Mouse (Mus musculus) ES-Bruce4 (cell line): ENCODE data around the gene Prr5l. TPM values are rescaled to one million over a fixed set of nuclear protein-coding genes. Genes with fewer than 3 reads are reported as not detected.

ENCODE experiments used
- H3K27ac ChIP-seq: 2 replicates; pipeline ENCODE4 v1.5.1; 2012; ENCODE audit warnings: low read length, inconsistent platforms; ENCODE audit not compliant: insufficient read depth
- H3K27me3 ChIP-seq: 2 replicates; pipeline ENCODE4 v1.6.1; 2012; ENCODE audit warnings: mild to moderate bottlenecking, low read length, inconsistent platforms; ENCODE audit not compliant: control insufficient read depth, poor library complexity, insufficient read depth, severe bottlenecking
- H3K36me3 ChIP-seq: 2 replicates; pipeline ENCODE4 v1.6.1; 2012; ENCODE audit warnings: inconsistent platforms, mild to moderate bottlenecking, low read length, moderate library complexity; ENCODE audit not compliant: control insufficient read depth, poor library complexity, insufficient read depth, severe bottlenecking
- H3K4me1 ChIP-seq: one replicate; pipeline ENCODE4 v1.8.1; 2011; ENCODE audit warnings: low read length; ENCODE audit not compliant: control insufficient read depth, insufficient read depth
- H3K4me3 ChIP-seq: 2 replicates; pipeline ENCODE4 v1.5.1; 2011; ENCODE audit warnings: low read depth, mild to moderate bottlenecking, low read length
- H3K9ac ChIP-seq: 2 replicates; pipeline ENCODE4 v1.6.1; 2012; ENCODE audit warnings: low read depth, mild to moderate bottlenecking, inconsistent platforms; ENCODE audit not compliant: poor library complexity, severe bottlenecking
- H3K9me3 ChIP-seq: replicated peaks from 2 replicates; pipeline ENCODE4 v1.6.1; 2012; ENCODE audit warnings: mild to moderate bottlenecking, low read length, inconsistent platforms; ENCODE audit not compliant: control insufficient read depth, poor library complexity, insufficient read depth, severe bottlenecking
- CTCF ChIP-seq: IDR thresholded peaks from one replicate; pipeline ENCODE4 v1.8.1; 2011; ENCODE audit warnings: low read depth, low read length
- EP300 ChIP-seq: IDR thresholded peaks from 2 replicates; pipeline ENCODE4 v1.6.1; 2011; ENCODE audit warnings: low read depth, low read length; ENCODE audit not compliant: insufficient read depth
- POLR2A ChIP-seq: IDR thresholded peaks from one replicate; pipeline ENCODE4 v1.8.1; 2011; ENCODE audit warnings: low read length; ENCODE audit not compliant: insufficient read depth
- polyA plus RNA-seq: library from polyadenylated mRNA; stranded (reverse); fragments of >200 nt; gene quantifications from 2 replicates; pipeline ENCODE4 v1.2.4, GENCODE M21; 2011; ENCODE audit warnings: low read depth; ENCODE audit not compliant: missing spikeins, insufficient read depth, insufficient read length

Gene Prr5l
- polyA plus RNA-seq, 1 experiment = 28.2 TPM

- Histone ChIP-seq H3K36me3 (no peaks in the 10 kb centered on the region), H3K27ac (no peak overlapping the region), H3K9ac (no peak overlapping the region), H3K9me3 (no peaks in the 10 kb centered on the region), H3K4me1 (no peaks in the 10 kb centered on the region), H3K4me3 (no peak overlapping the region), H3K27me3 (no peaks in the 10 kb centered on the region)
- no peak for TF ChIP-seq CTCF
- TF ChIP-seq EP300 = no peak
- TF ChIP-seq POLR2A = no peak
These were observed 20.4 kb downstream of the Prr5l start for GRCm38 (mm10) chr2:101862219-101863123.

- H3K9me3 ChIP-seq = no peaks in the 10 kb centered on the region
- H3K4me1 ChIP-seq = no peaks in the 10 kb centered on the region
- no peak overlapping the region for H3K27ac ChIP-seq
- H3K9ac ChIP-seq = no peak overlapping the region
- H3K36me3 ChIP-seq = no peaks in the 10 kb centered on the region
- no peaks in the 10 kb centered on the region for H3K27me3 ChIP-seq
- H3K4me3 ChIP-seq = no peak overlapping the region
- TF ChIP-seq EP300 = no peak
- no peak for TF ChIP-seq POLR2A
- no peak for TF ChIP-seq CTCF
These were observed 21.8 kb downstream of the Prr5l start for GRCm38 (mm10) chr2:101860920-101861485.

GRCm38 (mm10) chr2:101856174-101856573 lies 26.7 kb downstream of the Prr5l start:
- Histone ChIP-seq H3K4me3 (no peak overlapping the region), H3K36me3 (no peaks in the 10 kb centered on the region), H3K27ac (no peak overlapping the region), H3K4me1 (no peaks in the 10 kb centered on the region), H3K27me3 (no peaks in the 10 kb centered on the region), H3K9me3 (no peaks in the 10 kb centered on the region), H3K9ac (no peak overlapping the region)
- TF ChIP-seq POLR2A = no peak
- TF ChIP-seq CTCF = no peak
- TF ChIP-seq EP300 = no peak

- TF ChIP-seq EP300 (no peak), CTCF (no peak), POLR2A (no peak)
- Histone ChIP-seq H3K4me1 (no peaks in the 10 kb centered on the region), H3K36me3 (no peaks in the 10 kb centered on the region)
These were observed 28.0 kb downstream of the Prr5l start for GRCm38 (mm10) chr2:101854792-101855191.

GRCm38 (mm10) chr2:101842756-101843155 lies 40.1 kb downstream of the Prr5l start:
- no peak for TF ChIP-seq EP300
- TF ChIP-seq POLR2A = no peak
- no peak for TF ChIP-seq CTCF
- Histone ChIP-seq H3K4me1 (no peaks in the 10 kb centered on the region), H3K27me3 (no peaks in the 10 kb centered on the region), H3K4me3 (no peak overlapping the region), H3K9ac (no peak overlapping the region), H3K9me3 (no peaks in the 10 kb centered on the region), H3K27ac (no peak overlapping the region), H3K36me3 (no peaks in the 10 kb centered on the region)

More at GRCm38 (mm10) chr2:101854792-101855191, 28.0 kb downstream of the Prr5l start:
- Histone ChIP-seq H3K27ac (no peak overlapping the region), H3K9me3 (no peaks in the 10 kb centered on the region), H3K4me3 (no peak overlapping the region), H3K27me3 (no peaks in the 10 kb centered on the region), H3K9ac (no peak overlapping the region)
